Mouse (Mus musculus) adipocyte (in vitro differentiated cells): ENCODE results near the gene Osgin1.

Experiments
- DNase-seq: peaks from one replicate; pipeline ENCODE4 v3.0.0-alpha.2; 2016; ENCODE audit warnings: low spot score

Osgin1 gene

GRCm38 (mm10) chr8:119442970-119443369 lies 9.0 kb downstream of the Osgin1 start:
- DNase-seq, result no peak

- peak; percentile 42 for DNase-seq
These were observed 12.5 kb downstream of the Osgin1 start, which contains the start of gene Necab2 for GRCm38 (mm10) chr8:119446211-119446989. Necab2 (plus strand) TSS chr8:119446719.

GRCm38 (mm10) chr8:119446990-119447780 lies 13.3 kb downstream of the Osgin1 start:
- DNase-seq, result no peak

- no peak for DNase-seq
These were observed 13.9 kb downstream of the Osgin1 start for GRCm38 (mm10) chr8:119447781-119448170.

- DNase-seq, result no peak
These were observed 15.7 kb downstream of the Osgin1 start for GRCm38 (mm10) chr8:119449627-119450026.

- no peak for DNase-seq
These were observed 17.2 kb downstream of the Osgin1 start for GRCm38 (mm10) chr8:119451131-119451530.

GRCm38 (mm10) chr8:119452919-119453318 lies 19.0 kb downstream of the Osgin1 start:
- no peak for DNase-seq

GRCm38 (mm10) chr8:119456045-119456444 lies 22.1 kb downstream of the Osgin1 start:
- DNase-seq, result peak; percentile 45

- no peak for DNase-seq
These were observed 25.8 kb downstream of the Osgin1 start for GRCm38 (mm10) chr8:119459724-119460123.

GRCm38 (mm10) chr8:119461356-119461755 lies 27.4 kb downstream of the Osgin1 start:
- no peak for DNase-seq

GRCm38 (mm10) chr8:119463709-119464108 lies 29.8 kb downstream of the Osgin1 start:
- no peak for DNase-seq

GRCm38 (mm10) chr8:119466105-119466504 lies 32.2 kb downstream of the Osgin1 start:
- DNase-seq, result no peak

- no peak for DNase-seq
These were observed 32.9 kb downstream of the Osgin1 start for GRCm38 (mm10) chr8:119466794-119467193.

GRCm38 (mm10) chr8:119468091-119468490 lies 34.2 kb downstream of the Osgin1 start:
- DNase-seq, result no peak

GRCm38 (mm10) chr8:119478684-119479083 lies 44.8 kb downstream of the Osgin1 start:
- no peak for DNase-seq

- no peak for DNase-seq
These were observed 50.4 kb downstream of the Osgin1 start for GRCm38 (mm10) chr8:119484145-119484896.

GRCm38 (mm10) chr8:119487093-119487492 lies 53.2 kb downstream of the Osgin1 start:
- DNase-seq, result no peak
